Mouse (Mus musculus): Measurements from ENCODE around the gene Eef2. TPM values are rescaled to one million over a fixed set of nuclear protein-coding genes. Genes with fewer than 3 reads are reported as not detected.
A peak's percentile ranks its signal among the peaks of the same experiment; 100 is the strongest.

Gene Eef2
- polyA plus RNA-seq, 1 experiment = 1,040 TPM

- TF ChIP-seq CTCF (IDR thresholded peaks at IDR 0.05; ENCODE audit: extremely low read depth, insufficient read depth, low read length) (no peak), POLR2A (IDR thresholded peaks at IDR 0.05; ENCODE audit: extremely low read depth, insufficient read depth, low read length) (no peak)
- Histone ChIP-seq H3K4me3 (ENCODE audit: insufficient read depth, low read length) (peak overlapping the region; percentile 95), H3K4me1 (ENCODE audit: control insufficient read depth, insufficient read depth, low read length) (peaks cover 6% of the 10 kb centered on the region; the same call in 1 of the 2 replicates), H3K27ac (ENCODE audit: insufficient read depth, low read length) (peak overlapping the region; percentile 36; the same call in 1 of the 2 replicates)
These were observed 55.0 kb downstream of the Eef2 start for GRCm38 (mm10) chr10:81231436-81231835.

Other genes starting within 250 kb of the Eef2 start
- gene Gadd45b, start 246.6 kb upstream of the Eef2 start, polyA plus RNA-seq (2012; rRNA removed) = 23.9 and 25.6 TPM in 2 replicates
- 77.9 and 152 TPM in 2 replicates for gene Gng7, start 161.7 kb upstream of the Eef2 start, polyA plus RNA-seq (2012; rRNA removed)
- 83.8 and 85.3 TPM in 2 replicates for gene Diras1, start 151.0 kb upstream of the Eef2 start, polyA plus RNA-seq (2012; rRNA removed)
- gene Slc39a3, start 139.2 kb upstream of the Eef2 start, polyA plus RNA-seq (2012; rRNA removed) = 72.8 and 73.0 TPM in 2 replicates
- 222 and 228 TPM in 2 replicates for gene Sgta, start 116.5 kb upstream of the Eef2 start, polyA plus RNA-seq (2012; rRNA removed)
- 66.2 and 68.5 TPM in 2 replicates for gene Thop1, start 106.6 kb upstream of the Eef2 start, polyA plus RNA-seq (2012; rRNA removed)
- 0.42 TPM in 2 replicates for gene Creb3l3, start 77.8 kb upstream of the Eef2 start, polyA plus RNA-seq (2012; rRNA removed)
- gene Map2k2, start 70.7 kb upstream of the Eef2 start, polyA plus RNA-seq (2012; rRNA removed) = 192 and 201 TPM in 2 replicates
- gene Zbtb7a, start 41.4 kb upstream of the Eef2 start, polyA plus RNA-seq (2012; rRNA removed) = 46.9 and 49.9 TPM in 2 replicates
- 21.3 and 22.5 TPM in 2 replicates for gene Pias4, start 8.7 kb upstream of the Eef2 start, polyA plus RNA-seq (2012; rRNA removed)
- gene Dapk3, start 6.4 kb downstream of the Eef2 start, polyA plus RNA-seq (2012; rRNA removed) = 71.2 and 77.1 TPM in 2 replicates
- gene 4930442H23Rik, start 7.2 kb downstream of the Eef2 start, polyA plus RNA-seq (2012; rRNA removed) = not detected in 2 replicates
- 0.13 and 0.19 TPM in 2 replicates for gene Nmrk2, start 25.4 kb downstream of the Eef2 start, polyA plus RNA-seq (2012; rRNA removed)
- 166 and 169 TPM in 2 replicates for gene Atcay, start 54.2 kb downstream of the Eef2 start, polyA plus RNA-seq (2012; rRNA removed)
- gene Zfr2, start 56.5 kb downstream of the Eef2 start, polyA plus RNA-seq (2012; rRNA removed) = 93.1 and 105 TPM in 2 replicates
- gene Matk, start 76.3 kb downstream of the Eef2 start, polyA plus RNA-seq (2012; rRNA removed) = 475 and 540 TPM in 2 replicates
- 61.1 and 64.7 TPM in 2 replicates for gene Mrpl54, start 90.3 kb downstream of the Eef2 start, polyA plus RNA-seq (2012; rRNA removed)
- gene Apba3, start 90.3 kb downstream of the Eef2 start, polyA plus RNA-seq (2012; rRNA removed) = 52.1 and 58.2 TPM in 2 replicates
- gene Tjp3, start 115.0 kb downstream of the Eef2 start, polyA plus RNA-seq (2012; rRNA removed) = 0.15 and 0.17 TPM in 2 replicates
- 414 and 443 TPM in 2 replicates for gene Pip5k1c, start 116.3 kb downstream of the Eef2 start, polyA plus RNA-seq (2012; rRNA removed)
- 32.2 and 33.0 TPM in 2 replicates for gene Cactin, start 144.5 kb downstream of the Eef2 start, polyA plus RNA-seq (2012; rRNA removed)
- gene Tbxa2r, start 152.1 kb downstream of the Eef2 start, polyA plus RNA-seq (2012; rRNA removed) = 2.7 and 2.9 TPM in 2 replicates
- gene Gipc3, start 166.6 kb downstream of the Eef2 start, polyA plus RNA-seq (2012; rRNA removed) = 1.2 and 1.4 TPM in 2 replicates
- gene Hmg20b, start 173.8 kb downstream of the Eef2 start, polyA plus RNA-seq (2012; rRNA removed) = 34.4 and 36.3 TPM in 2 replicates
- 30.1 and 30.8 TPM in 2 replicates for gene Mfsd12, start 180.9 kb downstream of the Eef2 start, polyA plus RNA-seq (2012; rRNA removed)
- gene 4930404N11Rik, start 189.2 kb downstream of the Eef2 start, polyA plus RNA-seq (2012; rRNA removed) = 0.45 and 0.52 TPM in 2 replicates
- 75.5 and 76.0 TPM in 2 replicates for gene Fzr1, start 201.9 kb downstream of the Eef2 start, polyA plus RNA-seq (2012; rRNA removed)
- gene Dohh, start 207.8 kb downstream of the Eef2 start, polyA plus RNA-seq (2012; rRNA removed) = 106 and 108 TPM in 2 replicates
- 5.8 and 5.9 TPM in 2 replicates for gene Gm48551, start 207.8 kb downstream of the Eef2 start, polyA plus RNA-seq (2012; rRNA removed)
- gene Gm48552, start 212.4 kb downstream of the Eef2 start, polyA plus RNA-seq (2012; rRNA removed) = 6.8 and 7.8 TPM in 2 replicates
- gene Smim24, start 216.4 kb downstream of the Eef2 start, polyA plus RNA-seq (2012; rRNA removed) = 2.5 and 3.0 TPM in 2 replicates